Mouse (Mus musculus) kidney, postnatal 0 days (tissue): ENCODE results near the gene Col5a3. TPM values are rescaled to one million over a fixed set of nuclear protein-coding genes. Genes with fewer than 3 reads are reported as not detected.

Experiments used
- ATAC-seq: fragments of 200-750 bp; cut with Nextera tagmentation; replicated peaks from 2 replicates; pipeline ENCODE4 v1.8.0; 2017; ENCODE audit warnings: low read depth, moderate number of reproducible peaks, moderate TSS enrichment, moderate library complexity; ENCODE audit not compliant: low FRiP score
- DNase-seq: peaks from one replicate; pipeline ENCODE4 v3.0.0-alpha.2; 2016; ENCODE audit warnings: low spot score
- H3K27ac ChIP-seq: fragments of 300-500 bp; sonication (generic); 2 replicates; pipeline ENCODE4 v1.5.1; 2014; ENCODE audit warnings: mild to moderate bottlenecking
- H3K27me3 ChIP-seq: fragments of 300-500 bp; sonication (generic); 2 replicates; pipeline ENCODE4 v1.6.1; 2014; ENCODE audit warnings: low read length, mixed read lengths; ENCODE audit not compliant: insufficient read depth
- H3K36me3 ChIP-seq: fragments of 300-500 bp; sonication (generic); 2 replicates; pipeline ENCODE4 v1.6.1; 2014; ENCODE audit warnings: low read length, mixed read lengths; ENCODE audit not compliant: insufficient read depth
- H3K4me1 ChIP-seq: fragments of 300-500 bp; sonication (generic); replicated peaks from 2 replicates; pipeline ENCODE4 v1.6.1; 2014; ENCODE audit warnings: antibody characterized with exemption, low read length, mixed read lengths; ENCODE audit not compliant: insufficient read depth
- H3K4me2 ChIP-seq: fragments of 300-500 bp; sonication (generic); 2 replicates; pipeline ENCODE4 v1.6.1; 2014; ENCODE audit warnings: mild to moderate bottlenecking, low read length, moderate library complexity, mixed read lengths
- H3K4me3 ChIP-seq: fragments of 300-500 bp; sonication (generic); replicated peaks from 2 replicates; pipeline ENCODE4 v1.5.1; 2014; ENCODE audit warnings: low read depth, low read length
- H3K9ac ChIP-seq: fragments of 300-500 bp; sonication (generic); 2 replicates; pipeline ENCODE4 v1.6.1; 2014; ENCODE audit warnings: low read depth, low read length
- H3K9me3 ChIP-seq: fragments of 300-500 bp; sonication (generic); replicated peaks from 2 replicates; pipeline ENCODE4 v1.6.1; 2016; ENCODE audit warnings: low read length, inconsistent platforms, mixed read lengths
- CTCF ChIP-seq: IDR thresholded peaks from 2 replicates; pipeline ENCODE4 v1.5.1; 2016; ENCODE audit warnings: antibody characterized with exemption, low read depth, mild to moderate bottlenecking, moderate library complexity
- WGBS: fragments of 180-500 bp; shearing (Covaris S2); extraction: QIAGEN DNeasy Blood & Tissue Kit; methylation state at CpG from one replicate; pipeline ENCODE4 v1.1.7; 2014; 5-methylcytosine and 5-hydroxymethylcytosine counted together
- polyA plus RNA-seq: library from polyadenylated mRNA; unstranded; fragments of >200 nt; fragmentation: Nextera tagmentation; extraction: Ambion mirVana; gene quantifications from 2 replicates; pipeline ENCODE4 v1.2.1, GENCODE M21; 2015

Gene Col5a3
- polyA plus RNA-seq, result 0.82 and 1.2 TPM in 2 replicates

GRCm38 (mm10) chr9:20814521-20815272 is at the start of gene Col5a3:
Gene Col5a3 (minus strand): TSS chr9:20815067.
- Histone ChIP-seq H3K9ac (no peak within 1 kb of the TSS), H3K4me2 (peak within 1 kb of the TSS; percentile 49), H3K4me1 (peaks cover 4% of the 10 kb centered on the region; the same call in 1 of the 2 replicates), H3K36me3 (no peaks in the 10 kb centered on the region), H3K27me3 (no peaks in the 10 kb centered on the region; the same call in 1 of the 2 replicates), H3K9me3 (no peaks in the 10 kb centered on the region), H3K4me3 (no peak within 1 kb of the TSS), H3K27ac (no peak within 1 kb of the TSS)
- DNase-seq, result peak; percentile 59
- ATAC-seq, result peak; percentile 69
- WGBS, result 4% methylated on average over 29 of the region's 29 CpGs
- TF ChIP-seq CTCF, result no peak

GRCm38 (mm10) chr9:20862225-20862624 is 47.4 kb upstream of the Col5a3 start:
- H3K9ac ChIP-seq, result no peak overlapping the region
- H3K4me2 ChIP-seq, result no peak overlapping the region
- 41% methylated on average over 4 of the region's 4 CpGs for WGBS
- no peaks in the 10 kb centered on the region for H3K4me1 ChIP-seq
- DNase-seq, result no peak
- TF ChIP-seq CTCF, result no peak
- H3K36me3 ChIP-seq, result no peaks in the 10 kb centered on the region
- 0 out of 2 replicates have a peak, but pooled peaks have one; percentile 29 for ATAC-seq
- H3K27me3 ChIP-seq, result no peaks in the 10 kb centered on the region
- H3K27ac ChIP-seq, result no peak overlapping the region
- H3K4me3 ChIP-seq, result no peak overlapping the region
- no peaks in the 10 kb centered on the region for H3K9me3 ChIP-seq

GRCm38 (mm10) chr9:20861821-20862220 is 47.0 kb upstream of the Col5a3 start:
- no peak overlapping the region for H3K4me2 ChIP-seq
- no peak overlapping the region for H3K9ac ChIP-seq
- no peak overlapping the region for H3K4me3 ChIP-seq
- ATAC-seq (no peak), DNase-seq (peak; percentile 44)
- H3K27ac ChIP-seq, result no peak overlapping the region
- no peaks in the 10 kb centered on the region for H3K4me1 ChIP-seq
- peak; percentile 69 for TF ChIP-seq CTCF
- H3K27me3 ChIP-seq, result no peaks in the 10 kb centered on the region
- no peaks in the 10 kb centered on the region for H3K9me3 ChIP-seq
- 10% methylated on average over 4 of the region's 4 CpGs for WGBS
- no peaks in the 10 kb centered on the region for H3K36me3 ChIP-seq

- DNase-seq, result no peak
- no peak; the same call in 1 of the 2 replicates for ATAC-seq
Measured at GRCm38 (mm10) chr9:20859926-20860325, 45.1 kb upstream of the Col5a3 start.

GRCm38 (mm10) chr9:20857131-20857530 is 42.3 kb upstream of the Col5a3 start:
- H3K9ac ChIP-seq, result no peak overlapping the region
- no peak for TF ChIP-seq CTCF
- no peaks in the 10 kb centered on the region for H3K27me3 ChIP-seq
- 9% methylated on average over 6 of the region's 6 CpGs for WGBS
- no peaks in the 10 kb centered on the region for H3K9me3 ChIP-seq
- no peak overlapping the region for H3K4me3 ChIP-seq
- H3K27ac ChIP-seq, result no peak overlapping the region
- H3K4me1 ChIP-seq, result no peaks in the 10 kb centered on the region
- H3K36me3 ChIP-seq, result no peaks in the 10 kb centered on the region
- DNase-seq (peak; percentile 87), ATAC-seq (peak; percentile 44; the same call in 1 of the 2 replicates)
- H3K4me2 ChIP-seq, result no peak overlapping the region

More at GRCm38 (mm10) chr9:20859926-20860325, 45.1 kb upstream of the Col5a3 start:
- Histone ChIP-seq H3K9ac (no peak overlapping the region), H3K4me2 (no peak overlapping the region), H3K27me3 (no peaks in the 10 kb centered on the region), H3K4me1 (no peaks in the 10 kb centered on the region), H3K4me3 (no peak overlapping the region), H3K9me3 (no peaks in the 10 kb centered on the region), H3K36me3 (no peaks in the 10 kb centered on the region), H3K27ac (no peak overlapping the region)
- TF ChIP-seq CTCF, result no peak
- 43% methylated on average over 6 of the region's 6 CpGs for WGBS

GRCm38 (mm10) chr9:20850179-20850578 is 35.3 kb upstream of the Col5a3 start:
- Histone ChIP-seq H3K36me3 (no peaks in the 10 kb centered on the region), H3K9me3 (no peaks in the 10 kb centered on the region), H3K4me3 (no peak overlapping the region), H3K9ac (no peak overlapping the region), H3K4me2 (no peak overlapping the region), H3K27me3 (no peaks in the 10 kb centered on the region), H3K27ac (no peak overlapping the region), H3K4me1 (no peaks in the 10 kb centered on the region)
- no peak for DNase-seq
- no peak for TF ChIP-seq CTCF
- 88% methylated on average over 2 of the region's 2 CpGs for WGBS
- no peak for ATAC-seq
